Mouse (Mus musculus) midbrain, embryonic 14.5 days (tissue): ENCODE measurements at regions not wholly inside any gene's neighbourhood (a gene's known extent, or its start where the extent isn't known, plus 50 kb on each side); places are given as distances from the start of the nearest gene placed in this dataset.

ENCODE experiments used
- ATAC-seq: fragments of 200-750 bp; cut with Nextera tagmentation; 2 replicates; pipeline ENCODE4 v1.8.0; 2017; ENCODE audit warnings: moderate number of reproducible peaks, moderate library complexity; ENCODE audit not compliant: low FRiP score, low TSS enrichment
- DNase-seq: peaks from one replicate; pipeline ENCODE4 v3.0.0-alpha.2; 2015
- H3K27ac ChIP-seq: fragments of 300-500 bp; sonication (generic); replicated peaks from 2 replicates; pipeline ENCODE4 v1.5.1; 2014; ENCODE audit warnings: mild to moderate bottlenecking, low read depth, low read length, moderate library complexity
- H3K27me3 ChIP-seq: fragments of 300-500 bp; sonication (generic); 2 replicates; pipeline ENCODE4 v1.6.1; 2014; ENCODE audit warnings: low read length, control low read depth, mixed read lengths; ENCODE audit not compliant: control insufficient read depth, insufficient read depth
- H3K36me3 ChIP-seq: fragments of 300-500 bp; sonication (generic); 2 replicates; pipeline ENCODE4 v1.6.1; 2014; ENCODE audit warnings: low read length, control low read depth; ENCODE audit not compliant: control insufficient read depth, insufficient read depth
- H3K4me1 ChIP-seq: fragments of 300-500 bp; sonication (generic); 2 replicates; pipeline ENCODE4 v1.6.1; 2014; ENCODE audit warnings: mild to moderate bottlenecking, antibody characterized with exemption, low read length, control low read depth; ENCODE audit not compliant: control insufficient read depth, insufficient read depth
- H3K4me2 ChIP-seq: fragments of 300-500 bp; sonication (generic); 2 replicates; pipeline ENCODE4 v1.6.1; 2014; ENCODE audit warnings: mild to moderate bottlenecking, low read length, moderate library complexity
- H3K4me3 ChIP-seq: fragments of 300-500 bp; sonication (generic); replicated peaks from 2 replicates; pipeline ENCODE4 v1.5.1; 2014; ENCODE audit warnings: low read depth, low read length
- H3K9ac ChIP-seq: fragments of 300-500 bp; sonication (generic); replicated peaks from 2 replicates; pipeline ENCODE4 v1.6.1; 2014; ENCODE audit warnings: mild to moderate bottlenecking, low read length, moderate library complexity
- H3K9me3 ChIP-seq: fragments of 300-500 bp; sonication (generic); 2 replicates; pipeline ENCODE4 v1.6.1; 2016; ENCODE audit warnings: low read length, control low read depth, mixed read lengths; ENCODE audit not compliant: control insufficient read depth
- WGBS: fragments of 180-500 bp; shearing (Covaris S2); extraction: QIAGEN DNeasy Blood & Tissue Kit; methylation state at CpG from one replicate; pipeline ENCODE4 v1.1.7; 2014; 5-methylcytosine and 5-hydroxymethylcytosine counted together

- DNase-seq: no peak
- ATAC-seq: no peak
- Histone ChIP-seq H3K4me2 (no peak overlapping the region), H3K4me1 (peaks cover 6% of the 10 kb centered on the region; the same call in 1 of the 2 replicates), H3K4me3 (no peak overlapping the region), H3K27me3 (no peaks in the 10 kb centered on the region), H3K9me3 (no peaks in the 10 kb centered on the region), H3K27ac (no peak overlapping the region), H3K36me3 (no peaks in the 10 kb centered on the region), H3K9ac (no peak overlapping the region)
- 92% methylated on average over 8 of the region's 8 CpGs for WGBS
Observed at GRCm38 (mm10) chr9:88068322-88068721, 258.7 kb upstream of the Nt5e start.

- ATAC-seq (peak; percentile 43; the same call in 1 of the 2 replicates), DNase-seq (peak; percentile 8)
- Histone ChIP-seq H3K4me1 (peaks cover 4% of the 10 kb centered on the region; the same call in 1 of the 2 replicates), H3K9me3 (no peaks in the 10 kb centered on the region), H3K27ac (no peak overlapping the region), H3K4me3 (no peak overlapping the region), H3K4me2 (no peak overlapping the region), H3K27me3 (no peaks in the 10 kb centered on the region), H3K36me3 (no peaks in the 10 kb centered on the region), H3K9ac (no peak overlapping the region)
- WGBS: 57% methylated on average over 15 of the region's 15 CpGs
Observed at GRCm38 (mm10) chr9:88068881-88069304, 258.1 kb upstream of the Nt5e start.

GRCm38 (mm10) chr9:88069834-88070233 is 257.2 kb upstream of the Nt5e start:
- Histone ChIP-seq H3K36me3 (no peaks in the 10 kb centered on the region), H3K9me3 (no peaks in the 10 kb centered on the region), H3K4me2 (no peak overlapping the region), H3K4me1 (no peaks in the 10 kb centered on the region), H3K27me3 (no peaks in the 10 kb centered on the region), H3K9ac (no peak overlapping the region), H3K27ac (no peak overlapping the region), H3K4me3 (no peak overlapping the region)
- WGBS: 88% methylated on average over 13 of the region's 13 CpGs
- ATAC-seq: no peak
- no peak for DNase-seq

- no peaks in the 10 kb centered on the region for H3K9me3 ChIP-seq
- no peak overlapping the region for H3K4me3 ChIP-seq
- no peaks in the 10 kb centered on the region for H3K36me3 ChIP-seq
- ATAC-seq: no peak
- H3K9ac ChIP-seq: no peak overlapping the region
- no peaks in the 10 kb centered on the region for H3K27me3 ChIP-seq
- WGBS: 14% methylated on average over 6 of the region's 6 CpGs
- H3K4me1 ChIP-seq: no peaks in the 10 kb centered on the region
- no peak overlapping the region for H3K4me2 ChIP-seq
- peak; percentile 70 for DNase-seq
- no peak overlapping the region for H3K27ac ChIP-seq
Observed at GRCm38 (mm10) chr9:88073165-88073564, 253.8 kb upstream of the Nt5e start.

GRCm38 (mm10) chr9:88073579-88073978 is 253.4 kb upstream of the Nt5e start:
- Histone ChIP-seq H3K36me3 (no peaks in the 10 kb centered on the region), H3K9ac (no peak overlapping the region), H3K27me3 (no peaks in the 10 kb centered on the region), H3K4me1 (no peaks in the 10 kb centered on the region), H3K4me3 (no peak overlapping the region), H3K9me3 (no peaks in the 10 kb centered on the region), H3K4me2 (no peak overlapping the region), H3K27ac (no peak overlapping the region)
- 88% methylated on average over 7 of the region's 7 CpGs for WGBS
- ATAC-seq (no peak), DNase-seq (no peak)

GRCm38 (mm10) chr9:88082931-88083479 is 244.0 kb upstream of the Nt5e start:
- Histone ChIP-seq H3K4me3 (no peak overlapping the region), H3K9me3 (no peaks in the 10 kb centered on the region), H3K27me3 (no peaks in the 10 kb centered on the region), H3K27ac (no peak overlapping the region), H3K36me3 (no peaks in the 10 kb centered on the region), H3K4me1 (no peaks in the 10 kb centered on the region), H3K9ac (no peak overlapping the region), H3K4me2 (no peak overlapping the region)
- 80% methylated on average over 5 of the region's 5 CpGs for WGBS
- DNase-seq: no peak
- ATAC-seq: no peak

- ATAC-seq: no peak
- Histone ChIP-seq H3K27me3 (no peaks in the 10 kb centered on the region), H3K27ac (no peak overlapping the region), H3K4me1 (no peaks in the 10 kb centered on the region), H3K36me3 (no peaks in the 10 kb centered on the region), H3K4me3 (no peak overlapping the region), H3K4me2 (no peak overlapping the region), H3K9ac (no peak overlapping the region), H3K9me3 (no peaks in the 10 kb centered on the region)
- DNase-seq: no peak
- 94% methylated on average over 11 of the region's 11 CpGs for WGBS
Observed at GRCm38 (mm10) chr9:88085181-88085816, 241.7 kb upstream of the Nt5e start.

- Histone ChIP-seq H3K4me1 (no peaks in the 10 kb centered on the region), H3K9ac (no peak overlapping the region)
- WGBS: 77% methylated on average over 3 of the region's 3 CpGs
Observed at GRCm38 (mm10) chr9:88085866-88086265, 241.1 kb upstream of the Nt5e start.

More at GRCm38 (mm10) chr9:88085866-88086265, 241.1 kb upstream of the Nt5e start:
- ATAC-seq: no peak
- Histone ChIP-seq H3K27me3 (no peaks in the 10 kb centered on the region), H3K4me3 (no peak overlapping the region), H3K27ac (no peak overlapping the region), H3K4me2 (no peak overlapping the region), H3K36me3 (no peaks in the 10 kb centered on the region), H3K9me3 (no peaks in the 10 kb centered on the region)
- no peak for DNase-seq
